Mouse (Mus musculus): ENCODE data around the gene Chn2. TPM values are rescaled to one million over a fixed set of nuclear protein-coding genes. Genes with fewer than 3 reads are reported as not detected.

Chn2 gene
- total RNA-seq, 2 experiments from 2014 or later, result 1.0 to 1.3 TPM

DNA sequence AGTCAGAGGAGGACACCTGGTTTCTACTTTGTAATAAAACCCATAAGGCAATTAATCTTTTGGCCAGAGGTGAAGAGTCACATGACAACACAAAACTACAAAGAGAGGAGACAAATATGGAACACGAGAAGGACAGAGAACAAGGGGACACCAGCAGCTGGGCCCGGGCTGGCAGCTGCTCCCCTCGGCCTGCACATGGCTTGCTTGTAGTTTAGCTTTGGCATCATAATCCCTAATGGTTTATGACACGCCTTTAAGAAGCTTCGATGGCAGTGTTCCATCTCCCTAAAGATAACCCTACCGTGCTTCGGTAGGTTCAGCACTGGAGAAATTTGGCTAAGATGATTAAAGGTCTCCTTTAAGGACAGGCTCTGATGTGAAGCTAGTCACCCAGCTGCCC is 225.2 kb downstream of the Chn2 start:
- no peak for TF ChIP-seq CTCF (IDR thresholded peaks at IDR 0.05)
- intact Hi-C loops (cut with DNase I), result no loop called here

GRCm38 (mm10) chr6:54265384-54265783 is 226.0 kb downstream of the Chn2 start:
- Histone ChIP-seq H3K4me3 (no peak overlapping the region), H3K27ac (no peak overlapping the region)
- intact Hi-C loops (cut with DNase I), result no loop called here
- TF ChIP-seq CTCF (IDR thresholded peaks at IDR 0.05), result no peak
- DNase-seq, result no peak

More for the DNA sequence above, 225.2 kb downstream of the Chn2 start:
- Histone ChIP-seq H3K4me3 (no peak overlapping the region), H3K27ac (no peak overlapping the region)
- no peak for DNase-seq

DNA sequence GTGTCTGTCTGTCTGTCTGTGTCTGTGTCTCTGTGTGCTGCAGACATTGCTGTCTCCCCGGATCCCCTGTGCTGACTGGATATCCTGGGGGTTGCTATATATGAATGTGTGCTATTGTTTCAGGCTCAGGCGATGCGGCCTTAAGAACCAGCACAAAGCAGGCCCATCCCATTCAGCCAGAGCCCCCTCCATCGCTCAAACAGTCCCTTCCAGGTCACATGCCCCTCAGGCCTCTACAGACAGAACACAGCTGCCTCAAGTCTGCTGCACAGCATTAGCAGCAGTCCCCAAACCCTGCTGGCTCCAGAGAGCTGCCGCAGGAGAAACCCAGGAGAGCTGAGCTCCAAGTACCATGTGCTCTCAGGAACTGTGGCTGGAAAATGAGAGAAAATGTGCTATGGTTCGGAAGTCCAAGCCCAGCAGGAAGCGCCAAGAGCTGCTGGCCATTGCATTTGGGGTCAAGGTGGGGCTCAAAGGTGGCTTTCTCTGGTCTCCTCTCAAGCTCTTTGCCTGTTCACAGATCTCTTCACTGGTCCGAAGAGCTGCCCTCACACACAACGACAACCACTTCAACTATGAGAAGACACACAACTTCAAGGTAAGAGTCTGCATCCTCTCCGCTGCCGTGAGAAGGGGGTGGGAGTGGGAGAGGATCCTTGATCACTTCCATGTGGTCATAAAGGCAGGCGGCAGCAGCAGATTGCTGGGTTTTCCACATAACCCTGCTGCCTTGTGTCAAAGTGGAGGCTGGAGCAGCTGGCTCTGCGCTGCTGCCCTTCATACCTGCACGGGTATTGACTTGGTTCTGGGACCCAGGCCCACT is 233.4 kb downstream of the Chn2 start:
- TF ChIP-seq CTCF (IDR thresholded peaks at IDR 0.05), result no peak
- no peak for DNase-seq
- intact Hi-C loops (cut with DNase I), result no loop called here
- H3K27ac ChIP-seq, result 0 out of 2 replicates have a peak overlapping the region, but pooled peaks have one; percentile 8
- H3K4me3 ChIP-seq, result no peak overlapping the region

- no peak for DNase-seq
- no peak overlapping the region for H3K4me3 ChIP-seq
- intact Hi-C loops (cut with DNase I), result no loop called here
- no peak for TF ChIP-seq CTCF (IDR thresholded peaks at IDR 0.05)
- H3K27ac ChIP-seq, result 0 out of 2 replicates have a peak overlapping the region, but pooled peaks have one; percentile 8
Observed at GRCm38 (mm10) chr6:54273379-54273730, 234.0 kb downstream of the Chn2 start.

DNA sequence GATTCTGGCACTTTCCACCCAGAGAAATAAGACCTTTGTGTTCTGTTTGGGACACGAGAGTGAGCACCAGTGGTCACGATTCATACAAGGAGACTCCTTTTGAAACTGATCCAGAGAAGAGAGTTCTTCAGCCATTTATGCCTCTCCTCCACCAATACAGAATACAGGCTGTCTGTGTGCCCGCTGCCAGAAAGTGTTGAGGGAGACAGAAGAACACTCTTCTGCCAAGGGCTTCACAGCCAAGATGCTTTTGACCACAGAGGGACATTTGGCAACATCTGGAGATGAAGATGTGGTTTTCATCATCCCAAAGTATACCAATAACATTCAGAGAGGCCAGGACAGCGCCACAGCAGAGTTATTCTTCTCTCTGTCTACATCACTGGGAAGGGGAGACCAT is 237.9 kb downstream of the Chn2 start:
- intact Hi-C loops (cut with DNase I), result no loop called here

DNA sequence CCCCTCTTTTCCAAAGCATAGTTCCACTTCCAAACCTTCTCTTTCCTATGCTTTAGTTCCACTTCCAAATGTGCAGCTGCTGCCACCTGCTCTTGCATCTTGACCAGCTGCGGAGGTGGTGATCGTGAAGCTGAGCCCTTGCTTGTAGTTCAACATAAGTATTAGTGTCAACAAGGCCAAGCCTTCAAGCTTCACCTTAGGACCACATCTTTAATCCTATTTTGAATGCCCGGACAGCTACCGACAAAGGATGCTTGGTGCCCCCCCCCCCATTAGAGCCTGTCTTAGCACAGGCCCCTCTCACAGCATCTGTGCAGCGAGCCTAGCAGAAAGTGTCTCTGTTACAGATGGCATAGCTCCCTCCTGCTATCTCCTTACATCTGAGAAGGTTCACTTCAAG is 238.5 kb downstream of the Chn2 start:
- TF ChIP-seq CTCF (IDR thresholded peaks at IDR 0.05), result no peak
- intact Hi-C loops (cut with DNase I), result no loop called here
- DNase-seq, result no peak
- no peak overlapping the region for H3K4me3 ChIP-seq
- peak overlapping the region; percentile 53; the same call in 1 of the 2 replicates for H3K27ac ChIP-seq

More for the DNA sequence above, 237.9 kb downstream of the Chn2 start:
- no peak for TF ChIP-seq CTCF (IDR thresholded peaks at IDR 0.05)
- DNase-seq, result no peak
- Histone ChIP-seq H3K4me3 (no peak overlapping the region), H3K27ac (no peak overlapping the region)

- H3K27ac ChIP-seq, result peak overlapping the region; percentile 53
Observed at GRCm38 (mm10) chr6:54278613-54279012, 239.3 kb downstream of the Chn2 start.

DNA sequence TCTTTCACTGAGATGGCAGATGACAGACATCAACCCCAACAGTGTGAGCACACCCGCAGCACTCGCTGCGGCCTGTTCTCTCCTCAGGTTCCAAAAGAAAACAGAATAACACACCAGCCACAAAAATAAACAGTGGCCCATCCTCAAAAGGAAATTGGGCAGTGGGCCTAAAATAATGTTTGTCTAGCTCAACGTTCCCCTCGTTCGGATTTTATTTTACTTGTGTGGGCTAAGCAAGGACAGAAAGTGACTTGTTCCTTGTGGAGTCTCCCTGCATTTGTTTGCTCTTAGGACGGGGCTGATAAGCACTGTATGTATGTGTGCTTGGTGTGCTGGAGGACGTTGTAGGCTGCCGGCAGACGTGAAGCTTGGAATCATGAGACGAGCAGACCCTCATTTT is 240.0 kb downstream of the Chn2 start:
- intact Hi-C loops (cut with DNase I), result no loop called here
- no peak for DNase-seq
- no peak for TF ChIP-seq CTCF (IDR thresholded peaks at IDR 0.05)
- H3K27ac ChIP-seq, result no peak overlapping the region
- H3K4me3 ChIP-seq, result no peak overlapping the region

More at GRCm38 (mm10) chr6:54278613-54279012, 239.3 kb downstream of the Chn2 start:
- DNase-seq, result no peak
- TF ChIP-seq CTCF (IDR thresholded peaks at IDR 0.05), result no peak
- no peak overlapping the region for H3K4me3 ChIP-seq
- intact Hi-C loops (cut with DNase I), result no loop called here

DNA sequence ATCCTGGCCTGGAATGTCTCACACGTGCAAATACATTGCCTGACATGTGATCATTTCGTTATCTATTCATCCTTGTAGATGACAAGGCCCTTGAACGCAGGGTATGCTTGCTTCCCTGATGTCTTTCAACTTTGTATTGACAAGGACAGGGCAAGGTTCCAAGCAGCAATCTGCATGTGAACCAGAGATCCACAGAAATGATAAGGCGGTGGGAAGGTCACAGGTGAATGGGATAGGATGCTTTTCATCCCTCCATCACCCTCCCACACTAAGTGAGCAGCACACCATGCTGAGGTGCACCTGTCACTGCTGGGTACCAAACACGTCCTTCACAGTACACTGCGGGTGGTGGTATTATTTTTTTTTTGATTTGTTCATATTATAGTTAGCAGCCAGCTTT is 240.9 kb downstream of the Chn2 start:
- no peak for DNase-seq
- H3K4me3 ChIP-seq, result no peak overlapping the region
- TF ChIP-seq CTCF (IDR thresholded peaks at IDR 0.05), result no peak
- intact Hi-C loops (cut with DNase I), result no loop called here
- no peak overlapping the region for H3K27ac ChIP-seq

- no peak for DNase-seq
- H3K4me3 ChIP-seq, result no peak overlapping the region
- H3K27ac ChIP-seq, result no peak overlapping the region
- intact Hi-C loops (cut with DNase I), result no loop called here
- no peak for TF ChIP-seq CTCF (IDR thresholded peaks at IDR 0.05)
Observed at GRCm38 (mm10) chr6:54283299-54283698, 243.9 kb downstream of the Chn2 start.

GRCm38 (mm10) chr6:54284167-54284711 is 244.9 kb downstream of the Chn2 start:
- no peak overlapping the region for H3K27ac ChIP-seq
- TF ChIP-seq CTCF (IDR thresholded peaks at IDR 0.05), result no peak
- intact Hi-C loops (cut with DNase I), result no loop called here
- no peak for DNase-seq
- no peak overlapping the region for H3K4me3 ChIP-seq

- DNase-seq, result no peak
- intact Hi-C loops (cut with DNase I), result no loop called here
- Histone ChIP-seq H3K4me3 (no peak overlapping the region), H3K27ac (no peak overlapping the region)
- TF ChIP-seq CTCF (IDR thresholded peaks at IDR 0.05), result no peak
Observed at GRCm38 (mm10) chr6:54286813-54287212, 247.5 kb downstream of the Chn2 start.

- no peak for TF ChIP-seq CTCF (IDR thresholded peaks at IDR 0.05)
- intact Hi-C loops (cut with DNase I), result no loop called here
- Histone ChIP-seq H3K27ac (no peak overlapping the region), H3K4me3 (no peak overlapping the region)
- no peak for DNase-seq
Observed at GRCm38 (mm10) chr6:54289774-54290500, 250.6 kb downstream of the Chn2 start.
